ENCODE assay signal across 8 mouse cellular contexts in genomic region chr5:107200221-107200635, GRCm38 (mm10).
DNase-seq lines count a peak whose midpoint lies in the region; TF ChIP-seq lines count a peak whose summit lies in the region.

No protein-coding gene starts in this region.

- H3K9me3 ChIP-seq in limb, embryonic 10.5 days (replicated peaks): no peaks in the 10 kb centered on the region

- H3K36me3 ChIP-seq in kidney, adult 2 months (ENCODE audit: control insufficient read depth, insufficient read depth, low read length): no peaks in the 10 kb centered on the region
- no peaks in the 10 kb centered on the region for H3K36me3 ChIP-seq in limb, embryonic 10.5 days

- peaks cover 7% of the 10 kb centered on the region; the same call in 1 of the 2 replicates for H3K4me1 ChIP-seq in kidney, adult 2 months (ENCODE audit: control insufficient read depth, insufficient read depth, low read length)
- peaks cover 64% of the 10 kb centered on the region for H3K4me1 ChIP-seq in limb, embryonic 10.5 days
- peaks cover 10% of the 10 kb centered on the region for H3K4me1 ChIP-seq in cerebellum, adult 2 months (ENCODE audit: control insufficient read depth, insufficient read depth, low read length)

- no peaks in the 10 kb centered on the region for H3K27me3 ChIP-seq in kidney, adult 2 months (replicated peaks; ENCODE audit: control insufficient read depth, insufficient read depth, low read length)
- no peaks in the 10 kb centered on the region for H3K27me3 ChIP-seq in limb, embryonic 10.5 days (ENCODE audit: low read depth, poor library complexity, severe bottlenecking)
- H3K27me3 ChIP-seq in cerebellum, adult 2 months (ENCODE audit: control insufficient read depth, insufficient read depth, low read length): no peaks in the 10 kb centered on the region

- no peak for TF ChIP-seq CTCF in kidney, adult 2 months (conservative IDR thresholded peaks at IDR 0.05; ENCODE audit: insufficient read depth, insufficient read length, low read depth, low read length)
- TF ChIP-seq CTCF in cerebellum, adult 2 months (IDR thresholded peaks at IDR 0.05; ENCODE audit: borderline replicate concordance, insufficient read depth, low read depth, low read length): no peak

- WGBS in kidney, adult 2 months: 56% methylated on average over 10 of the region's 10 CpGs
- 70% methylated on average over 10 of the region's 10 CpGs for WGBS in limb, embryonic 10.5 days
- 91% methylated on average over 10 of the region's 10 CpGs for WGBS in cerebellum, adult 2 months

- peak overlapping the region; percentile 65 for H3K27ac ChIP-seq in kidney, adult 2 months (ENCODE audit: insufficient read depth, low read depth, low read length)
- H3K27ac ChIP-seq in limb, embryonic 10.5 days: peak overlapping the region; percentile 71
- no peak overlapping the region for H3K27ac ChIP-seq in cerebellum, adult 2 months (ENCODE audit: insufficient read depth, low read length)

- no peak for TF ChIP-seq POLR2A in kidney, adult 2 months (IDR thresholded peaks at IDR 0.05; ENCODE audit: low read depth, low read length)
- TF ChIP-seq POLR2A in cerebellum, adult 2 months (IDR thresholded peaks at IDR 0.05; ENCODE audit: borderline replicate concordance, insufficient read depth, low read length): no peak

- peak; percentile 32 for DNase-seq in kidney, adult 2 months
- no peak for DNase-seq in kidney, postnatal 4 days
- DNase-seq in urinary bladder, postnatal 14 days (ENCODE audit: low spot score): peak; percentile 24
- DNase-seq in urinary bladder, postnatal 25 days (ENCODE audit: low spot score): no peak
- no peak for DNase-seq in limb, embryonic 10.5 days (ENCODE audit: low spot score)
- DNase-seq in cerebellum, adult 18-20 months: no peak
- DNase-seq in cerebellum, adult 2 months: no peak
- no peak for DNase-seq in retina, postnatal 1 day

- no peak overlapping the region for H3K4me3 ChIP-seq in kidney, adult 2 months (ENCODE audit: insufficient read depth, low read depth, low read length)
- H3K4me3 ChIP-seq in limb, embryonic 10.5 days: no peak overlapping the region; the same call in 1 of the 2 replicates
- H3K4me3 ChIP-seq in cerebellum, adult 2 months (replicated peaks; ENCODE audit: insufficient read depth, low read depth, low read length): no peak overlapping the region

Comparison
In these comparisons a context has a peak if more than half of its experiments do, and no peak if none do; other contexts are left out.
1. DNase-seq: peak in kidney, adult 2 months (single experiment) and urinary bladder, postnatal 14 days (single experiment); none in kidney, postnatal 4 days (0 of 2), urinary bladder, postnatal 25 days (single experiment), limb, embryonic 10.5 days (single experiment), cerebellum, adult 18-20 months (0 of 2), cerebellum, adult 2 months (0 of 2) and retina, postnatal 1 day (single experiment).